Mouse (Mus musculus) stomach, postnatal 0 days (tissue): ENCODE results near the gene Abcd4.

Source experiments
- CTCF ChIP-seq: IDR thresholded peaks from 2 replicates; pipeline ENCODE4 v1.5.1; 2016; ENCODE audit warnings: antibody characterized with exemption, low read depth, mild to moderate bottlenecking, moderate library complexity
- EP300 ChIP-seq: optimal IDR thresholded peaks from 2 replicates; pipeline ENCODE3; 2016; ENCODE audit warnings: antibody characterized with exemption

- TF ChIP-seq CTCF (no peak), EP300 (no peak)
Observed at GRCm38 (mm10) chr12:84572341-84572720, 44.9 kb downstream of the Abcd4 start.
